Mouse (Mus musculus): ENCODE data around the gene Capsl.

The Capsl gene

GRCm38 (mm10) chr15:9435534-9436180 lies at the start of gene Capsl:
Gene Capsl, plus strand, starts transcription at chr15:9436028.
- peak; percentile 43 for DNase-seq

GRCm38 (mm10) chr15:9409475-9409874 lies 26.4 kb upstream of the Capsl start:
- no peak for DNase-seq

- no peak for DNase-seq
These were observed 14.7 kb upstream of the Capsl start for GRCm38 (mm10) chr15:9421163-9421562.

- DNase-seq, result no peak
These were observed 8.0 kb upstream of the Capsl start for GRCm38 (mm10) chr15:9427849-9428248.

GRCm38 (mm10) chr15:9429843-9430242 lies 6.0 kb upstream of the Capsl start:
- DNase-seq, result no peak

GRCm38 (mm10) chr15:9451999-9452398 lies 16.2 kb downstream of the Capsl start:
- DNase-seq, result no peak

GRCm38 (mm10) chr15:9452842-9453241 lies 17.0 kb downstream of the Capsl start:
- DNase-seq, result no peak

- no peak for DNase-seq
These were observed 18.4 kb downstream of the Capsl start for GRCm38 (mm10) chr15:9454198-9454597.

- peak; percentile 70 for DNase-seq
These were observed 19.4 kb downstream of the Capsl start for GRCm38 (mm10) chr15:9455241-9455640.

GRCm38 (mm10) chr15:9463521-9464027 lies 27.7 kb downstream of the Capsl start:
- DNase-seq, result peak; percentile 75

GRCm38 (mm10) chr15:9464039-9464438 lies 28.2 kb downstream of the Capsl start:
- no peak for DNase-seq

GRCm38 (mm10) chr15:9471053-9471685 lies 35.3 kb downstream of the Capsl start:
- DNase-seq, result no peak

GRCm38 (mm10) chr15:9472167-9472566 lies 36.3 kb downstream of the Capsl start:
- DNase-seq, result no peak

GRCm38 (mm10) chr15:9472618-9473017 lies 36.8 kb downstream of the Capsl start:
- peak; percentile 71 for DNase-seq

GRCm38 (mm10) chr15:9473188-9473587 lies 37.4 kb downstream of the Capsl start:
- DNase-seq, result no peak

- DNase-seq, result peak; percentile 55
These were observed 53.7 kb downstream of the Capsl start for GRCm38 (mm10) chr15:9489417-9490118.

- DNase-seq, result no peak
These were observed 56.2 kb downstream of the Capsl start for GRCm38 (mm10) chr15:9492077-9492476.

Measured in liver (tissue).